Mouse (Mus musculus) heart, postnatal 0 days (tissue): ENCODE data around the gene Myo5a.

Experiments
- CTCF ChIP-seq: IDR thresholded peaks from 2 replicates; pipeline ENCODE4 v1.5.1; 2016; ENCODE audit warnings: antibody characterized with exemption, control low read depth, low read depth
- EP300 ChIP-seq: IDR thresholded peaks from 2 replicates; pipeline ENCODE4 v1.6.1; 2016; ENCODE audit warnings: antibody characterized with exemption, low read depth

- TF ChIP-seq CTCF (no peak), EP300 (no peak)
Measured at GRCm38 (mm10) chr9:75116571-75117177, 45.9 kb downstream of the Myo5a start.
